Mouse (Mus musculus): ENCODE measurements at regions not wholly inside any gene's neighbourhood (a gene's known extent, or its start where the extent isn't known, plus 50 kb on each side); places are given as distances from the start of the nearest gene placed in this dataset.

GRCm38 (mm10) chr6:121560852-121561251, 74.3 kb upstream of the A2m start:
- DNase-seq (ENCODE audit: low read depth, low spot score): peak; percentile 49

GRCm38 (mm10) chr6:121560393-121560793, 74.8 kb upstream of the A2m start:
- no peak for DNase-seq (ENCODE audit: low read depth, low spot score)

GRCm38 (mm10) chr6:121556481-121556880, 78.7 kb upstream of the A2m start:
- DNase-seq (ENCODE audit: low read depth, low spot score): peak; percentile 34

GRCm38 (mm10) chr6:121553501-121554132, 80.1 kb upstream of the Iqsec3 start:
- DNase-seq (ENCODE audit: low read depth, low spot score): no peak

- DNase-seq (ENCODE audit: low read depth, low spot score): no peak
Observed at GRCm38 (mm10) chr6:121533521-121533920, 60.0 kb upstream of the Iqsec3 start.

- peak; percentile 59 for DNase-seq (ENCODE audit: low read depth, low spot score)
Observed at GRCm38 (mm10) chr6:121532926-121533325, 59.4 kb upstream of the Iqsec3 start.

GRCm38 (mm10) chr6:121531825-121532389, 58.4 kb upstream of the Iqsec3 start:
- no peak for DNase-seq (ENCODE audit: low read depth, low spot score)

GRCm38 (mm10) chr6:121527281-121527680, 53.8 kb upstream of the Iqsec3 start:
- no peak for DNase-seq (ENCODE audit: low read depth, low spot score)

GRCm38 (mm10) chr6:121526121-121526520, 52.6 kb upstream of the Iqsec3 start:
- DNase-seq (ENCODE audit: low read depth, low spot score): no peak

GRCm38 (mm10) chr6:121524613-121524970, 51.1 kb upstream of the Iqsec3 start:
- DNase-seq (ENCODE audit: low read depth, low spot score): no peak

GRCm38 (mm10) chr6:121523882-121524612, 50.6 kb upstream of the Iqsec3 start:
- DNase-seq (ENCODE audit: low read depth, low spot score): no peak
